In the genomic region with DNA sequence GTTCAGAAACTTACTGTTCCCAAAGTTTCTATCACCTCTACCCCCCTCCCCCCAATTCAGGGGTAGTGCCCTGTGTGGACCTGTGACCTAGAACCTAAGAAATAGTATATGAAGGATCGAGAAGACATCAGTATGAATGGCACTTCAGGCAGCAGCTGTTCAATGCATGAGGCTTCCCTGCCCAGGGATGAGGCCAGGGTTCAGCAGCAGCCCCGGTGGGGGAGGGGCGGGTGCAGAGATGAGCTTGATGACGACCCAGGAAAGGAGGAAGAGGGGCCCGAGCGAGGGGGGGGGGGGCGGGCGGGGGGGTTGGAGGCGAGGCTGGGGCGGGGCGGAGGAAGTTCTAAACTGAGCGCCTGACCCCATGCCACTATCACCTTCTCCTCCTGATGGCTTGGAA, we compare ENCODE assay signal across 16 mouse cellular contexts. TPM values are rescaled to one million over a fixed set of nuclear protein-coding genes. Genes with fewer than 3 reads are reported as not detected.
DNase-seq lines count a peak whose midpoint lies in the region; ATAC-seq lines count a peak whose summit lies in the region.
"Had no signal": no experiment of that assay in that cellular context is flagged by ENCODE, and none has a peak within 500 bp of the region (broad histone marks: within the 10 kb centered on the region; RNA-seq: fewer than 3 reads in every experiment).

No protein-coding gene starts in this region.

- ATAC-seq in heart, embryonic 13.5 days (ENCODE audit: extremely low read depth, insufficient number of reproducible peaks, low FRiP score, low TSS enrichment), result no peak
- no peak for ATAC-seq in embryonic facial prominence, embryonic 11.5 days (replicated peaks; ENCODE audit: insufficient number of reproducible peaks, low FRiP score, low TSS enrichment, low read depth)
- 0 out of 2 replicates have a peak, but pooled peaks have one; percentile 17 for ATAC-seq in megakaryocyte progenitor cell, adult 5-6 weeks (replicated peaks; ENCODE audit: poor library complexity)
- ATAC-seq in megakaryocyte-erythroid progenitor cell, adult 5-6 weeks (replicated peaks; ENCODE audit: low FRiP score, low TSS enrichment, poor library complexity, severe bottlenecking), result no peak
- ATAC-seq in midbrain, embryonic 13.5 days, result no peak
- no peak for ATAC-seq in forebrain, embryonic 14.5 days

- no peak overlapping the region for H3K27ac ChIP-seq in heart, embryonic 13.5 days (replicated peaks)
- no peak overlapping the region for H3K27ac ChIP-seq in embryonic facial prominence, embryonic 11.5 days (replicated peaks; ENCODE audit: low read depth, low read length)
- H3K27ac ChIP-seq in midbrain, embryonic 13.5 days, result no peak overlapping the region
- H3K27ac ChIP-seq in forebrain, embryonic 14.5 days (ENCODE audit: low read depth, low read length), result no peak overlapping the region
- H3K27ac ChIP-seq: limb, embryonic 12.5 days; stomach, postnatal 0 days had no signal

- H3K4me3 ChIP-seq in heart, embryonic 13.5 days, result no peak overlapping the region
- H3K4me3 ChIP-seq in embryonic facial prominence, embryonic 11.5 days (ENCODE audit: low read depth, low read length), result no peak overlapping the region
- H3K4me3 ChIP-seq in midbrain, embryonic 13.5 days (replicated peaks), result no peak overlapping the region
- no peak overlapping the region for H3K4me3 ChIP-seq in forebrain, embryonic 14.5 days (ENCODE audit: low read depth, low read length)
- H3K4me3 ChIP-seq: limb, embryonic 12.5 days had no signal

- peaks cover 7% of the 10 kb centered on the region; the same call in 1 of the 2 replicates for H3K9me3 ChIP-seq in heart, embryonic 13.5 days
- no peaks in the 10 kb centered on the region for H3K9me3 ChIP-seq in embryonic facial prominence, embryonic 11.5 days (replicated peaks; ENCODE audit: control insufficient read depth, low read length)
- H3K9me3 ChIP-seq in midbrain, embryonic 13.5 days, result 0 out of 2 replicates have a peak, but pooled peaks cover 7% of the 10 kb centered on the region
- H3K9me3 ChIP-seq in forebrain, embryonic 14.5 days (replicated peaks; ENCODE audit: control insufficient read depth, low read length), result peaks cover 6% of the 10 kb centered on the region
- H3K9me3 ChIP-seq: limb, embryonic 12.5 days had no signal

- peaks cover 50% of the 10 kb centered on the region for H3K4me1 ChIP-seq in heart, embryonic 13.5 days
- no peaks in the 10 kb centered on the region for H3K4me1 ChIP-seq in embryonic facial prominence, embryonic 11.5 days (ENCODE audit: control insufficient read depth, insufficient read depth, low read length)
- H3K4me1 ChIP-seq in midbrain, embryonic 13.5 days (replicated peaks), result 0 out of 2 replicates have a peak, but pooled peaks cover 7% of the 10 kb centered on the region
- H3K4me1 ChIP-seq in forebrain, embryonic 14.5 days (ENCODE audit: control insufficient read depth, insufficient read depth, low read length), result no peaks in the 10 kb centered on the region

- peak overlapping the region; percentile 31 for H3K4me2 ChIP-seq in heart, embryonic 13.5 days
- H3K4me2 ChIP-seq in embryonic facial prominence, embryonic 11.5 days (ENCODE audit: low read depth, low read length), result no peak overlapping the region
- H3K4me2 ChIP-seq in midbrain, embryonic 13.5 days (replicated peaks), result no peak overlapping the region
- no peak overlapping the region for H3K4me2 ChIP-seq in forebrain, embryonic 14.5 days (ENCODE audit: low read length)
- H3K4me2 ChIP-seq: limb, embryonic 12.5 days had no signal

- H3K36me3 ChIP-seq in heart, embryonic 13.5 days, result no peaks in the 10 kb centered on the region
- no peaks in the 10 kb centered on the region for H3K36me3 ChIP-seq in embryonic facial prominence, embryonic 11.5 days (replicated peaks; ENCODE audit: control insufficient read depth, insufficient read depth, low read depth, low read length)
- H3K36me3 ChIP-seq in midbrain, embryonic 13.5 days, result no peaks in the 10 kb centered on the region
- no peaks in the 10 kb centered on the region for H3K36me3 ChIP-seq in forebrain, embryonic 14.5 days (ENCODE audit: control insufficient read depth, insufficient read depth, low read length)
- H3K36me3 ChIP-seq: limb, embryonic 12.5 days had no signal

- no peak for DNase-seq in heart, postnatal 25 days (ENCODE audit: low spot score)
- peak; percentile 27 for DNase-seq in ES-CJ7 (ENCODE audit: low read depth, low spot score)
- DNase-seq in embryonic facial prominence, embryonic 11.5 days (ENCODE audit: low spot score), result peak; percentile 26
- DNase-seq in forebrain, embryonic 14.5 days (ENCODE audit: low spot score), result no peak
- DNase-seq: adrenal gland, postnatal 25 days; cerebellum, adult 11 months; layer of hippocampus, postnatal 36 days; right cerebral cortex, postnatal 25 days had no signal

- no peak overlapping the region for H3K9ac ChIP-seq in heart, embryonic 13.5 days
- no peak overlapping the region for H3K9ac ChIP-seq in embryonic facial prominence, embryonic 11.5 days (replicated peaks; ENCODE audit: low read length)
- H3K9ac ChIP-seq in midbrain, embryonic 13.5 days (replicated peaks), result no peak overlapping the region
- H3K9ac ChIP-seq in forebrain, embryonic 14.5 days (ENCODE audit: low read length), result no peak overlapping the region
- H3K9ac ChIP-seq: limb, embryonic 12.5 days had no signal

- intact Hi-C loops in heart, postnatal 25 days (cut with DNase I), result no loop called here

- 7% methylated on average over 6 of the region's 12 CpGs for whole genome bisulfite sequencing in heart, embryonic 13.5 days
- WGBS in embryonic facial prominence, embryonic 11.5 days, result 12% methylated on average over 6 of the region's 12 CpGs
- WGBS in midbrain, embryonic 13.5 days, result 15% methylated on average over 6 of the region's 12 CpGs
- 20% methylated on average over 9 of the region's 12 CpGs for WGBS in forebrain, embryonic 14.5 days

- H3K27me3 ChIP-seq in heart, embryonic 13.5 days (replicated peaks), result no peaks in the 10 kb centered on the region
- H3K27me3 ChIP-seq in embryonic facial prominence, embryonic 11.5 days (ENCODE audit: control insufficient read depth, insufficient read depth, low read length), result no peaks in the 10 kb centered on the region
- no peaks in the 10 kb centered on the region for H3K27me3 ChIP-seq in midbrain, embryonic 13.5 days
- H3K27me3 ChIP-seq in forebrain, embryonic 14.5 days (replicated peaks; ENCODE audit: control insufficient read depth, insufficient read depth, low read length), result no peaks in the 10 kb centered on the region

RNA-seq across cellular contexts. Expression of a gene that starts 3.6 kb away (rescaled TPM):
- not detected in 2 replicates for polyA plus RNA-seq in heart, embryonic 13.5 days (2015; fragmentation: Nextera tagmentation; extraction: Ambion mirVana)
- total RNA-seq in heart, postnatal 25 days (2021), result not detected
- polyA plus RNA-seq in embryonic facial prominence, embryonic 11.5 days (2014; fragmentation: Nextera tagmentation; extraction: Ambion mirVana), result not detected in 2 replicates
- not detected in 2 replicates for total RNA-seq in megakaryocyte progenitor cell, adult 5-6 weeks (2015)
- total RNA-seq in megakaryocyte progenitor cell, adult 5-6 weeks (2017), result not detected in 2 replicates
- total RNA-seq in megakaryocyte-erythroid progenitor cell, adult 5-6 weeks (2014; fragmentation: Nextera tagmentation), result not detected in 2 replicates
- total RNA-seq in megakaryocyte-erythroid progenitor cell, adult 5-6 weeks (2017), result not detected in 2 replicates
- not detected in 2 replicates for polyA plus RNA-seq in midbrain, embryonic 13.5 days (2015; fragmentation: Nextera tagmentation; extraction: Ambion mirVana)
- polyA plus RNA-seq in forebrain, embryonic 14.5 days (2014; fragmentation: Nextera tagmentation; extraction: Ambion mirVana), result not detected in 2 replicates
- total RNA-seq: adrenal gland, postnatal 25 days; layer of hippocampus, postnatal 36 days had no signal
- polyA plus RNA-seq: heart, embryonic 16.5 days; limb, embryonic 12.5 days; neural tube, embryonic 14.5 days; stomach, postnatal 0 days had no signal

RNA-seq across cellular contexts. Expression of a gene that starts 9.6 kb away (rescaled TPM):
- polyA plus RNA-seq in heart, embryonic 13.5 days (2015; fragmentation: Nextera tagmentation; extraction: Ambion mirVana), result 0.08 TPM in 1 of 2 replicates, not detected in the other
- under 1 TPM; 0.18 to 0.34 TPM for total RNA-seq in heart, postnatal 25 days (2021)
- polyA plus RNA-seq in embryonic facial prominence, embryonic 11.5 days (2014; fragmentation: Nextera tagmentation; extraction: Ambion mirVana), result 0.14 TPM in 1 of 2 replicates, not detected in the other
- 0.15 TPM in 1 of 2 replicates, not detected in the other for total RNA-seq in megakaryocyte progenitor cell, adult 5-6 weeks (2015)
- 0.34 TPM in 1 of 2 replicates, not detected in the other for total RNA-seq in megakaryocyte progenitor cell, adult 5-6 weeks (2017)
- total RNA-seq in megakaryocyte-erythroid progenitor cell, adult 5-6 weeks (2014; fragmentation: Nextera tagmentation), result not detected in 2 replicates
- not detected in 2 replicates for total RNA-seq in megakaryocyte-erythroid progenitor cell, adult 5-6 weeks (2017)
- polyA plus RNA-seq in midbrain, embryonic 13.5 days (2015; fragmentation: Nextera tagmentation; extraction: Ambion mirVana), result 0.05 and 0.21 TPM in 2 replicates
- polyA plus RNA-seq in forebrain, embryonic 14.5 days (2014; fragmentation: Nextera tagmentation; extraction: Ambion mirVana), result 0.19 and 0.30 TPM in 2 replicates
- polyA plus RNA-seq: heart, embryonic 16.5 days had no signal

RNA-seq across cellular contexts. Expression of a gene that starts 53.7 kb away (rescaled TPM):
- 39.6 and 43.5 TPM in 2 replicates for polyA plus RNA-seq in heart, embryonic 13.5 days (2015; fragmentation: Nextera tagmentation; extraction: Ambion mirVana)
- 10 to 100 TPM; 79.7 to 91.8 TPM for total RNA-seq in heart, postnatal 25 days (2021)
- 19.1 and 20.3 TPM in 2 replicates for polyA plus RNA-seq in embryonic facial prominence, embryonic 11.5 days (2014; fragmentation: Nextera tagmentation; extraction: Ambion mirVana)
- total RNA-seq in megakaryocyte progenitor cell, adult 5-6 weeks (2015), result 51.5 and 70.9 TPM in 2 replicates
- total RNA-seq in megakaryocyte progenitor cell, adult 5-6 weeks (2017), result 33.9 and 43.9 TPM in 2 replicates
- total RNA-seq in megakaryocyte-erythroid progenitor cell, adult 5-6 weeks (2014; fragmentation: Nextera tagmentation), result 0.72 and 1.6 TPM in 2 replicates
- total RNA-seq in megakaryocyte-erythroid progenitor cell, adult 5-6 weeks (2017), result 0.11 and 1.4 TPM in 2 replicates
- polyA plus RNA-seq in midbrain, embryonic 13.5 days (2015; fragmentation: Nextera tagmentation; extraction: Ambion mirVana), result 6.5 and 8.2 TPM in 2 replicates
- polyA plus RNA-seq in forebrain, embryonic 14.5 days (2014; fragmentation: Nextera tagmentation; extraction: Ambion mirVana), result 15.3 and 19.6 TPM in 2 replicates

Comparison
In these comparisons a context has a peak if more than half of its experiments do, and no peak if none do; other contexts are left out.
1. DNase-seq: peak in ES-CJ7 (single experiment) and embryonic facial prominence, embryonic 11.5 days (single experiment); none in heart, postnatal 25 days (single experiment) and forebrain, embryonic 14.5 days (single experiment).